Mouse (Mus musculus) CH12.LX (cell line): ENCODE results near the gene Retreg3.

ENCODE experiments used
- CTCF ChIP-seq, 2 experiments: IDR thresholded peaks in 1 of 2; conservative IDR thresholded peaks in 1 of 2; 2 replicates each; pipeline ENCODE4 v1.5.1; 2011 to 2012; ENCODE audit warnings: low read depth in 2 of 2, low read length in 2 of 2, improper control_type of control experiment in 1 of 2, inconsistent platforms in 1 of 2, mild to moderate bottlenecking in 1 of 2, moderate library complexity in 1 of 2
- POLR2A ChIP-seq: IDR thresholded peaks from 2 replicates; pipeline ENCODE4 v1.6.1; 2011; ENCODE audit warnings: low read depth, mild to moderate bottlenecking, improper control_type of control experiment, low read length
- POLR2AphosphoS2 ChIP-seq: IDR thresholded peaks from 2 replicates; pipeline ENCODE4 v1.6.1; 2011; ENCODE audit warnings: low read depth, low read length, improper control_type of control experiment
- SMC3 ChIP-seq: IDR thresholded peaks from 2 replicates; pipeline ENCODE4 v1.6.1; 2011; ENCODE audit warnings: low read depth, low read length, improper control_type of control experiment
- TBP ChIP-seq: conservative IDR thresholded peaks from 2 replicates; pipeline ENCODE4 v1.6.1; 2011; ENCODE audit warnings: low read depth, low read length, improper control_type of control experiment
- USF2 ChIP-seq: conservative IDR thresholded peaks from 2 replicates; pipeline ENCODE4 v1.6.1; 2011; ENCODE audit warnings: low read depth, low read length, improper control_type of control experiment
- ZC3H11A ChIP-seq: IDR thresholded peaks from 2 replicates; pipeline ENCODE4 v1.6.1; 2012; ENCODE audit warnings: low read depth, mild to moderate bottlenecking, inconsistent platforms, low read length, improper control_type of control experiment
- ZMIZ1 ChIP-seq: IDR thresholded peaks from 2 replicates; pipeline ENCODE4 v1.6.1; 2012; ENCODE audit warnings: low read depth, mild to moderate bottlenecking, inconsistent platforms, low read length, improper control_type of control experiment

DNA sequence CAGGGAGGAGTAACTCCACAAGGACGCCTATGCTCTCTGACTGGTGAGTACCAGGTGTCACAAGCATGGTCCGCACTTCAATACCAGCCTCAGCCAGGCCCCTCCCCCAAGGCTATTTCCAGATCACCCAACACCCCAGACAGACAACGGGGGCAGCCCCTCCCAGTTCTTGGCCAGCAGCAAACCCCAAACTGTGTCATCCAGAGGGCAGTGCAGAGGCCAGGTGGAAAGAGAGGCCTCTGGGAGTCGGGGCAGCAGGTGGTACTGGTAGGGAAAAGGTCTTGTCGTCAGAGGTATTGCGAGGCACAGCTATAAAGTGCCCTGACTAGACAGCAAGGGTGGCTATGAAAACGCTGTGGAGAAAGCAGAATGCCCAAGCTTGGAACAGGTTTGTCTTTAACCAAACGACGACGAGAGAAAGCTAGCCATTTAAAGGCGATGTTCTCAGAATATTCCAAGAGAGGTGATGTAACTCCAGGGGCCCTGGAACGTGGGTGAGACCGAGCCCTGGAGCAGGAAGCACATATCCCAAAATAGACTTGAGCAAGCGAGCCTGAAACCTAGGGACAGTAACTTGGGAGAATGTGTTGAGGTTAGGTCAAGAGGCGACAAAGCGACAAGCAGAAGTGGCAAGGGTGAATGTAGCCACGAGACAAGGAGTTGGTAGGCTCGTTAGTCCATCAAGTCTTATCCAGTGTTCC, 10.5 kb upstream of the Retreg3 start:
- TF ChIP-seq TBP (peak; percentile 53; the same call in 1 of the 2 replicates), CTCF (conservative IDR thresholded peaks at IDR 0.05 in 1 of 2, IDR thresholded peaks at IDR 0.05 in 1 of 2; ENCODE audit: low read depth in 2 of 2, low read length in 2 of 2) (no peak; a peak in 1 of 4 replicates), POLR2A (peak; percentile 48), POLR2AphosphoS2 (no peak), SMC3 (peak; percentile 34), USF2 (no peak), ZMIZ1 (no peak), ZC3H11A (no peak)
